Mouse (Mus musculus): Measurements from ENCODE around the gene Pigl.
A peak's percentile ranks its signal among the peaks of the same experiment; 100 is the strongest.

Pigl gene

GRCm38 (mm10) chr11:62513311-62513710, 55.1 kb downstream of the Pigl start:
- DNase-seq (ENCODE audit: low read depth), result no peak

- no peak for DNase-seq (ENCODE audit: low read depth)
Measured at GRCm38 (mm10) chr11:62518991-62519390, 60.7 kb downstream of the Pigl start.

DNA sequence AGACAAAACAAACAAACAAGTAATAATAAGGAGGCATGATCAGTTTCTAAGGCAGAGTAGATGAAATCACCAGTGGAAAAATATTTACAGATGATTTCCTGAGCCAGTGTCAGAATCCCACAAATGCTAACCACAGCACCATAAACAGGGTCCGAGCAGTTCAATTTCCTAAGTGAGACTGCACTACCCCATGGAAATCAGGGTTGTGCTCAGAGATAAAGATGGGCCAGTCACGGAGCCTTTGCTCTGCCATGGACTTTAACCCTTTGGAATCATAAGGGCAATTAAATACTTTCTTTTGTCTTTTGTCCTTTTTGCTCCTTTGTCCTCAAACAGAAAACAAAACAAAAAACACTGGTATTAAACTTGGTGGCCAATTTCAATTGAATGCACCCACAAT, 64.0 kb downstream of the Pigl start:
- no peak for DNase-seq (ENCODE audit: low read depth)

- no peak for DNase-seq (ENCODE audit: low read depth)
Measured at GRCm38 (mm10) chr11:62537089-62537488, 78.8 kb downstream of the Pigl start.

DNA sequence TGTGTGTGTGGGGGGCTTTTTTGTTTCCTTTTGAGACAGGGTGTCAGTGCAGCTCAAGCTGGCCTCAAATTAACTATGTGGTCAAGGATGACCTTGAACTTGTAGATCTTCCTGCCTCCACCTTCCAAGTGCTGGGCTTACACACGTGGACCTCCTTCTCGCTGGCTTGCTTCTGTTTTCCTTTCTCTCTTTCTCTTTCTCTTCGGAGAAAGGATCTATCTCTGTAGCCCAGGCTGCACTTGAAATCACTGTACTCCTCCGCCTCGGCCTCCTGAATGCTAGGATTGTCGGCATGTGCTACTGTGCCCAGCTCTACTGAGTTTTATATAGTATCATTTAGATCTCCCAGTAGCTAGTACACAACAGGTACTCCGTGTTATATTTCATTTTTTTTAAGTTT, 79.3 kb downstream of the Pigl start:
- peak; percentile 24 for DNase-seq (ENCODE audit: low read depth)

GRCm38 (mm10) chr11:62538321-62539088, 80.2 kb downstream of the Pigl start:
- DNase-seq (ENCODE audit: low read depth), result peak; percentile 44

- DNase-seq (ENCODE audit: low read depth), result peak; percentile 51
Measured at GRCm38 (mm10) chr11:62539089-62539890, 81.0 kb downstream of the Pigl start, which contains the start of gene Cenpv. TSS of gene Cenpv (minus strand) at chr11:62539261.

GRCm38 (mm10) chr11:62540167-62540566, 81.9 kb downstream of the Pigl start:
- no peak for DNase-seq (ENCODE audit: low read depth)

- no peak for DNase-seq (ENCODE audit: low read depth)
Measured at GRCm38 (mm10) chr11:62540969-62541368, 82.7 kb downstream of the Pigl start.

DNA sequence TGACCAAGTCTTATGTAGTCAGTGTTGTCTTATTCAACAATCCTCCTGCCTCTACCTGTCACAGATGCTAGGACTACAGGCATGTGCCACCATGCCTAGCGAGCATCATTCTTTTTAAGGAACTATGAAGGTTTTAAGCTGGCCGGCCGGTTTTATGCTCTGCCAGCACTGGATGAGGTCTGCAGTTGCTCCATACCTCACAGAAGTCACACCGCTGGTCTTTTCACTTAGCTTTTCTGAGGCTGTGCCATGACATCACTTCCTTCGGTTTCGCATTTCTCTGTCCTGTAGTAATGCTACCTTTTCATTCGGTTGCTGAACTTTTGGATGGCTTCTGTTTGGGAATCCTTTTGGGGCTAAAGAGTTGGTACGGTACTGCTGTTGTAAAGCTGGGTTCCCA, 83.3 kb downstream of the Pigl start:
- no peak for DNase-seq (ENCODE audit: low read depth)

DNA sequence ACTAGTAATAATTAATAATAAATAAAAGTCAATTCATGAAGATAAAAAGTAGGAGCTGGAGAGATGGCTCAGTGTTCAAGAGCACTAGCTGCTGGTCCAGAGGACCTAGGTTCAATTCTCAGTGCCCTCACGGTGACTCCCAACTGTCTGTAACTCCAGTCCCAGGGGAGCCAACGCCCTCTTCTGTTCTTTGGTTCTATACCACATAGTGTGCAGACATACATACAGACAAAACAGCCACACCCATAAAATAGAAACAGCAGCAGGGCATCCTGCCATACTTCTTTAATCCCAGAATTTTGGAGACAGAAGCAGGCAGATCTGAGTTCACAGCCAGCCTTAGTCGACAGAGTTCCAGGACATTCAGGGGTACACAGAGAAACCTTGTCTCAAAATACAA, 85.7 kb downstream of the Pigl start:
- no peak for DNase-seq (ENCODE audit: low read depth)

- DNase-seq (ENCODE audit: low read depth), result peak; percentile 22
Measured at GRCm38 (mm10) chr11:62549782-62550181, 91.5 kb downstream of the Pigl start.

DNA sequence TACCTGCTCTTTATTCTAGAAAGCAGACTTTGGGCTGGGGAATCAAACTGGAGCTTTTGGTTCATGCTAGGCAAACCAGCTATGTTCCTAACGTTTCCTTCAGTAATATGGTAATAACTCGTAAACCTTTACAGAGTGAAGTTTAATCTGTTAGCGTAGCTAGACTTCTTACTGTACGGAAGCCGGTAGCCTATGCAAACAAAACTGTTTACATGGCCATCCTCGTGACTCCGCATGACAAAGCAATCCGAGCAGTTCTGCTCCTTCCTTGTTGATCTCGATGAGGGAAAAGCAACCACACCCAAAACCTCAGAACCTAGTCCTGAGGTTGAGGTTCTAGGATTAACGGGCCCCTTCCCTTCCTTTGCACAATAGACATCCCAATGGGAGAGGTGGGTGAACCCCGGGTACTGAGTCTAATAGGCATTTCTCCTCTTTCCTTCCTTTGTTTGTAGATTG, 92.0 kb downstream of the Pigl start:
- peak; percentile 53 for DNase-seq (ENCODE audit: low read depth)

DNA sequence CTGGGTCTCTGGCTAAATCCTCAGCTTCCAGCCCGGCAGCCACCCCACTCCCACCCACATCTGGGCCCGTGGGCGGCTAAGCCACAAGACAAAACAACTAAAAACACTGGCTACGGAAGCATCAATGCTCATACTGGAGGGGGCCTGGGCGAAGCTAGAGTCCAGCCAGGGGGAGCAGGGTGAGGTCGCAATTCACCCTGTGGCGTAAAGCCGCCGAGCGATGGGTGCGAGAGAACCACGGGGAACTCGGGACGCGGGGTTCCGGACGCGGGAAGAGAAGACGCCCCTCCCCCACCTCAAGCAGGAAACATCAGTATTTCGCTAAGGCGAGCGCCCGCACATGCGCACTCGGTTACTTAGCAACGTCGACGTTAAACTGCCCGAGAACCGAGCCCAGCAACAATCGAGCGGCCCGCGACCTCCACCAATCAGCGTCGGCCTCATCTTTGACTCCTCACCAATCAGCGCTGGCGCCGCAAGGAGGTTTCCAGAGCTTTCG, 92.5 kb downstream of the Pigl start, which contains the start of gene Ubb:
TSS of gene Ubb (plus strand) at position 445 of the 499 bp plus-strand sequence.
- DNase-seq (ENCODE audit: low read depth), result peak; percentile 99

GRCm38 (mm10) chr11:62551226-62552119, 93.2 kb downstream of the Pigl start:
- DNase-seq (ENCODE audit: low read depth), result peak; percentile 69

DNA sequence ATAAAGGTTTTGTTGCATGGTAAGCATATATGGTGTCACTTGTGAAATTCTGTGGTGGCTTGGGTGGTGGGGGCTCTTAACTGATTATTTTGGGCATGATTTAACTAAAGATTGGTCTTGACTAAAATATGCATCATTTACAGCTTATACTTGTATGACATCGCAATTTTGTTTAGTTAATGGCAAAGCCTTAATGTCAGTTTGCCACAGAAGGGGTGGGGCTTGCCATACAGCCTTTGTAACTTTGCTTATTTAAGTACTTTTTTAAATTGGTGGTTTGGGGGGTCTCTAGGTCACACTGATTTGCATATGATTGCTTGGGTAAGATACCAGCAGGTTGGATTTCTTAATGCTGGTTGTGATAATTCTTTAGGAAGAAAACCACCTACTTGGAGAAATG, 94.9 kb downstream of the Pigl start:
- no peak for DNase-seq (ENCODE audit: low read depth)

DNA sequence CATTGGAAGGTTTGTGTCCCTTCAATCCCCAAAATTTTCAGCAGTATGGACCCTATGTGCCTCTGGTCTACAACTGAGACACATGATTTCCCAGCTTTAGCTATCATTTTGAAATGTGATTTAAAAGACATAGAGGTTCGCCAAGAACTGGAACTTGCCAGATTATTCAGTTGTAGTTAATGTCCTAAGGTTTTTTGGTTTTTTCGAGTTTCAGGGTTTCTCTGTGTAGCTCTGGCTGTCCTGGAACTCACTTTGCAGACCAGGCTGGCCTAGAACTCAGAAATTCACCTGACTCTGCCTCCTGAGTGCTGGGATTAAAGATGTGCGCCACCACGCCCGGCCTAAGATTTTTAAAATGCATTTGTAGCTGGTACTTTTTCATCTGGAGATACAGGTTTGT, 95.4 kb downstream of the Pigl start:
- no peak for DNase-seq (ENCODE audit: low read depth)

GRCm38 (mm10) chr11:62554163-62554855, 96.0 kb downstream of the Pigl start:
- DNase-seq (ENCODE audit: low read depth), result no peak

DNA sequence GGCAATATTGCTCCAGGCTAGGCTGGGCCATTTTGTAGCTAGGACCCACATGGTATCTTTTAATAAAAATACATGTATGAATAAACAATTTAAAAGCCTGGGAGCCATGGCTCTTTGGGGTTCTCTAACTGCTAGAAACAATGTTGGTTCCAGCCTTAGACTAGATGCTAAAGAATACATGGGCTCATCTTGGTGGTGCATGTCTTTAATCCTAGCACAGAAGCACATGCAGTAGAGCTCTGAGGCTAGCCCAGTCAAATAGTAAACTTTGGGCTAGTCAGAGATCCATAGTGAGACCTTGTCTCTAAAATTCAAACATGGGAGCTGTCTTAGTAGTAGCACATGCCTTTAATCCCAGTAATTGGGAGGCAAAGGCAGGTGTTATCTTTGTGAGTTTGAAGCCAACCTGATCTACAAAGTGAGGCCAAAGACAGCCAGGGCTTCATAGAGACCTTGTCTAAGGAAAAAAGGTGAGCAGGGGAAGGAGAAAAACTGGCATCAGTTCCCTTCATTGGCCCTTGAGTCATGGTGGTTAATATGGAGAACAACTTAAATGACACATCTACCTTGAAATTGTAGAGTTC, 96.8 kb downstream of the Pigl start:
- DNase-seq (ENCODE audit: low read depth), result no peak

GRCm38 (mm10) chr11:62555896-62556412, 97.7 kb downstream of the Pigl start:
- no peak for DNase-seq (ENCODE audit: low read depth)

- no peak for DNase-seq (ENCODE audit: low read depth)
Measured at GRCm38 (mm10) chr11:62557205-62557604, 98.9 kb downstream of the Pigl start.

All from c-Kit-positive CD71-positive TER-119-negative erythroid progenitor cells, embryonic 14.5 days (primary cell).